ENCODE assay signal across 10 mouse cellular contexts in genomic region chr8:80811591-80811991, GRCm38 (mm10).
A peak's percentile ranks its signal among the peaks of the same experiment; 100 is the strongest.
DNase-seq lines count a peak whose midpoint lies in the region; ATAC-seq lines count a peak whose summit lies in the region.
"Had no signal": no experiment of that assay in that cellular context is flagged by ENCODE, and none has a peak within 500 bp of the region (broad histone marks: within the 10 kb centered on the region; RNA-seq: fewer than 3 reads in every experiment).

No protein-coding gene starts in this region.

- no peak for DNase-seq in embryonic facial prominence, embryonic 10.5 days (ENCODE audit: low spot score)
- DNase-seq in T-cell, adult 2 months (ENCODE audit: low spot score) = no peak
- no peak for DNase-seq in spleen, postnatal 36 days (ENCODE audit: low spot score in 2 of 2)
- DNase-seq: cerebellum, adult 9-11 months; spleen, adult 18-20 months had no signal

- no peaks in the 10 kb centered on the region for H3K27me3 ChIP-seq in hindbrain, embryonic 16.5 days (replicated peaks; ENCODE audit: control insufficient read depth, insufficient read depth, low read length)
- H3K27me3 ChIP-seq in hindbrain, embryonic 12.5 days = no peaks in the 10 kb centered on the region
- H3K27me3 ChIP-seq in embryonic facial prominence, embryonic 10.5 days (replicated peaks; ENCODE audit: low read depth, poor library complexity, severe bottlenecking) = no peaks in the 10 kb centered on the region
- H3K27me3 ChIP-seq in heart, embryonic 15.5 days = no peaks in the 10 kb centered on the region
- H3K27me3 ChIP-seq in liver, embryonic 12.5 days (replicated peaks) = no peaks in the 10 kb centered on the region

- no peak overlapping the region for H3K4me3 ChIP-seq in hindbrain, embryonic 16.5 days (ENCODE audit: low read length)
- no peak overlapping the region for H3K4me3 ChIP-seq in hindbrain, embryonic 12.5 days
- no peak overlapping the region for H3K4me3 ChIP-seq in embryonic facial prominence, embryonic 10.5 days
- H3K4me3 ChIP-seq in heart, embryonic 15.5 days = no peak overlapping the region
- H3K4me3 ChIP-seq in liver, embryonic 12.5 days = no peak overlapping the region

- no peaks in the 10 kb centered on the region for H3K36me3 ChIP-seq in hindbrain, embryonic 16.5 days (ENCODE audit: control insufficient read depth, insufficient read depth, low read length)
- no peaks in the 10 kb centered on the region for H3K36me3 ChIP-seq in hindbrain, embryonic 12.5 days
- 0 out of 2 replicates have a peak, but pooled peaks cover 3% of the 10 kb centered on the region for H3K36me3 ChIP-seq in embryonic facial prominence, embryonic 10.5 days (replicated peaks)
- H3K36me3 ChIP-seq in heart, embryonic 15.5 days = no peaks in the 10 kb centered on the region
- peaks cover 30% of the 10 kb centered on the region for H3K36me3 ChIP-seq in liver, embryonic 12.5 days

- H3K9me3 ChIP-seq in hindbrain, embryonic 16.5 days (ENCODE audit: control insufficient read depth, low read length) = no peaks in the 10 kb centered on the region
- no peaks in the 10 kb centered on the region for H3K9me3 ChIP-seq in hindbrain, embryonic 12.5 days (replicated peaks)
- no peaks in the 10 kb centered on the region for H3K9me3 ChIP-seq in embryonic facial prominence, embryonic 10.5 days
- no peaks in the 10 kb centered on the region for H3K9me3 ChIP-seq in heart, embryonic 15.5 days (replicated peaks)
- no peaks in the 10 kb centered on the region for H3K9me3 ChIP-seq in liver, embryonic 12.5 days (replicated peaks)

- no peak overlapping the region for H3K9ac ChIP-seq in hindbrain, embryonic 16.5 days (ENCODE audit: low read depth, low read length)
- H3K9ac ChIP-seq in hindbrain, embryonic 12.5 days = no peak overlapping the region
- H3K9ac ChIP-seq in heart, embryonic 15.5 days = no peak overlapping the region
- H3K9ac ChIP-seq in liver, embryonic 12.5 days = no peak overlapping the region

- WGBS in hindbrain, embryonic 16.5 days = 76% methylated on average over 4 of the region's 4 CpGs
- 82% methylated on average over 4 of the region's 4 CpGs for WGBS in hindbrain, embryonic 12.5 days
- WGBS in embryonic facial prominence, embryonic 10.5 days = 61% methylated on average over 4 of the region's 4 CpGs
- WGBS in heart, embryonic 15.5 days = 22% methylated on average over 4 of the region's 4 CpGs
- WGBS in liver, embryonic 12.5 days (ENCODE audit: insufficient replicate concordance) = 66% methylated on average over 4 of the region's 4 CpGs

- no peak overlapping the region for H3K4me2 ChIP-seq in hindbrain, embryonic 16.5 days (ENCODE audit: low read length)
- no peak overlapping the region for H3K4me2 ChIP-seq in hindbrain, embryonic 12.5 days (replicated peaks)
- H3K4me2 ChIP-seq in heart, embryonic 15.5 days = peak overlapping the region; percentile 34
- no peak overlapping the region for H3K4me2 ChIP-seq in liver, embryonic 12.5 days

- peaks cover 11% of the 10 kb centered on the region for H3K4me1 ChIP-seq in hindbrain, embryonic 16.5 days (ENCODE audit: control insufficient read depth, insufficient read depth, low read depth, low read length)
- peaks cover 30% of the 10 kb centered on the region for H3K4me1 ChIP-seq in hindbrain, embryonic 12.5 days
- peaks cover 39% of the 10 kb centered on the region for H3K4me1 ChIP-seq in embryonic facial prominence, embryonic 10.5 days
- peaks cover 70% of the 10 kb centered on the region for H3K4me1 ChIP-seq in heart, embryonic 15.5 days (replicated peaks)
- H3K4me1 ChIP-seq in liver, embryonic 12.5 days = peaks cover 16% of the 10 kb centered on the region

- ATAC-seq in hindbrain, embryonic 16.5 days = no peak
- ATAC-seq in hindbrain, embryonic 12.5 days (ENCODE audit: low FRiP score) = no peak
- ATAC-seq in heart, embryonic 15.5 days (replicated peaks; ENCODE audit: insufficient number of reproducible peaks, insufficient read depth, low FRiP score, low read depth) = peak; percentile 69
- ATAC-seq in liver, embryonic 12.5 days = no peak
- no peak for ATAC-seq in activated CD4-positive, CD25-positive, alpha-beta regulatory T cell, adult 4 months

- H3K27ac ChIP-seq in hindbrain, embryonic 16.5 days (ENCODE audit: low read depth, low read length) = peak overlapping the region; percentile 12; the same call in 1 of the 2 replicates
- H3K27ac ChIP-seq in hindbrain, embryonic 12.5 days = no peak overlapping the region
- H3K27ac ChIP-seq in embryonic facial prominence, embryonic 10.5 days (replicated peaks) = peak overlapping the region; percentile 19; the same call in 1 of the 2 replicates
- H3K27ac ChIP-seq in heart, embryonic 15.5 days = peak overlapping the region; percentile 93
- H3K27ac ChIP-seq in liver, embryonic 12.5 days = peak overlapping the region; percentile 45; the same call in 1 of the 2 replicates
